Mouse (Mus musculus) stomach, postnatal 0 days (tissue): ENCODE measurements at regions not wholly inside any gene's neighbourhood (a gene's known extent, or its start where the extent isn't known, plus 50 kb on each side); places are given as distances from the start of the nearest gene placed in this dataset.

Experiments
- CTCF ChIP-seq: IDR thresholded peaks from 2 replicates; pipeline ENCODE4 v1.5.1; 2016; ENCODE audit warnings: antibody characterized with exemption, low read depth, mild to moderate bottlenecking, moderate library complexity
- EP300 ChIP-seq: optimal IDR thresholded peaks from 2 replicates; pipeline ENCODE3; 2016; ENCODE audit warnings: antibody characterized with exemption

DNA sequence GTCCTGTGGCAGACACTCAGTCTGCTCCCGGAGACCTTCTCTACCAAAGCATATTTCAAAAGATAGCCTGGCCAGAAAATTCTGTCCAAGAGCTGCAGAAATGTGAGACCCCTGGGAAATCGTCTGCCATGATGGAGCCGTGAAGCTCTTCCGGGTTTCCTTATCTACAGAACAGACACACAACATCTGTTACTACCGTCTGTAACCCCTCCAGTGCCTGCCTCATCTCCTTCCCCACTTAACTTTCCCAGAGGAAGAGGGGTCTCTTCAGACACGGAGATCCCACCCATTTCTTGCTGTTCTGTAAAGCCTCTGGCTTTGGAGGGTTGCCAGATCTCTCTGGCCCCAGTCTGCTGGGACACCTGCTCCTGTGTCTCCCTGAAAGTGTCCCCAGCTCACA, 156.2 kb upstream of the Kcnab2 start:
- TF ChIP-seq CTCF (no peak), EP300 (no peak)
